Mouse (Mus musculus): ENCODE measurements around the gene Morc4. TPM values are rescaled to one million over a fixed set of nuclear protein-coding genes. Genes with fewer than 3 reads are reported as not detected.

Morc4 gene
- polyA plus RNA-seq, 1 experiment = 0.43 TPM

GRCm38 (mm10) chrX:139808085-139808484 is 63.4 kb downstream of the Morc4 start:
- Histone ChIP-seq H3K4me1 (ENCODE audit: control insufficient read depth, insufficient read depth, insufficient read length) (no peaks in the 10 kb centered on the region), H3K27ac (ENCODE audit: insufficient read depth, low read length) (no peak overlapping the region), H3K27me3 (ENCODE audit: control insufficient read depth, insufficient read depth, low read length) (no peaks in the 10 kb centered on the region), H3K4me3 (ENCODE audit: extremely low read depth, insufficient read depth, insufficient read length) (no peak overlapping the region), H3K36me3 (ENCODE audit: control insufficient read depth, insufficient read depth, low read length) (no peaks in the 10 kb centered on the region)
- TF ChIP-seq POLR2A (IDR thresholded peaks at IDR 0.05; ENCODE audit: low read depth, low read length) (no peak), CTCF (IDR thresholded peaks at IDR 0.05; ENCODE audit: extremely low read depth, insufficient read depth, insufficient read length, insufficient replicate concordance) (no peak)
- 77% methylated on average over 4 of the region's 4 CpGs for WGBS
- DNase-seq (ENCODE audit: low read depth in 1 of 2, low spot score in 2 of 2) = no peak

- Histone ChIP-seq H3K27me3 (ENCODE audit: control insufficient read depth, insufficient read depth, low read length) (no peaks in the 10 kb centered on the region), H3K4me3 (ENCODE audit: extremely low read depth, insufficient read depth, insufficient read length) (no peak overlapping the region), H3K4me1 (ENCODE audit: control insufficient read depth, insufficient read depth, insufficient read length) (no peaks in the 10 kb centered on the region), H3K36me3 (ENCODE audit: control insufficient read depth, insufficient read depth, low read length) (no peaks in the 10 kb centered on the region), H3K27ac (ENCODE audit: insufficient read depth, low read length) (no peak overlapping the region)
- no peak for TF ChIP-seq CTCF (IDR thresholded peaks at IDR 0.05; ENCODE audit: extremely low read depth, insufficient read depth, insufficient read length, insufficient replicate concordance)
- TF ChIP-seq POLR2A (IDR thresholded peaks at IDR 0.05; ENCODE audit: low read depth, low read length) = no peak
- 61% methylated on average over 2 of the region's 2 CpGs for WGBS
- no peak for DNase-seq (ENCODE audit: low read depth in 1 of 2, low spot score in 2 of 2)
Measured at GRCm38 (mm10) chrX:139807391-139807790, 64.1 kb downstream of the Morc4 start.

GRCm38 (mm10) chrX:139805918-139806317 is 65.6 kb downstream of the Morc4 start:
- no peak overlapping the region for H3K27ac ChIP-seq (ENCODE audit: insufficient read depth, low read length)
- 91% methylated on average over 4 of the region's 4 CpGs for WGBS
- no peaks in the 10 kb centered on the region for H3K4me1 ChIP-seq (ENCODE audit: control insufficient read depth, insufficient read depth, insufficient read length)
- no peak for TF ChIP-seq POLR2A (IDR thresholded peaks at IDR 0.05; ENCODE audit: low read depth, low read length)
- TF ChIP-seq CTCF (IDR thresholded peaks at IDR 0.05; ENCODE audit: extremely low read depth, insufficient read depth, insufficient read length, insufficient replicate concordance) = no peak
- no peak overlapping the region for H3K4me3 ChIP-seq (ENCODE audit: extremely low read depth, insufficient read depth, insufficient read length)
- DNase-seq (ENCODE audit: low read depth in 1 of 2, low spot score in 2 of 2) = no peak
- no peaks in the 10 kb centered on the region for H3K36me3 ChIP-seq (ENCODE audit: control insufficient read depth, insufficient read depth, low read length)
- no peaks in the 10 kb centered on the region for H3K27me3 ChIP-seq (ENCODE audit: control insufficient read depth, insufficient read depth, low read length)

- 57% methylated on average over 2 of the region's 2 CpGs for WGBS
Measured at GRCm38 (mm10) chrX:139803028-139803427, 68.4 kb downstream of the Morc4 start.

GRCm38 (mm10) chrX:139800406-139800878 is 71.0 kb downstream of the Morc4 start, which contains the start of gene Cldn2:
Cldn2 (plus strand) TSS chrX:139800828.
- no peak for DNase-seq (ENCODE audit: low read depth in 1 of 2, low spot score in 2 of 2)
- H3K4me3 ChIP-seq (ENCODE audit: extremely low read depth, insufficient read depth, insufficient read length) = no peak within 1 kb of the TSS
- no peaks in the 10 kb centered on the region for H3K27me3 ChIP-seq (ENCODE audit: control insufficient read depth, insufficient read depth, low read length)
- no peak within 1 kb of the TSS for H3K27ac ChIP-seq (ENCODE audit: insufficient read depth, low read length)
- TF ChIP-seq CTCF (IDR thresholded peaks at IDR 0.05; ENCODE audit: extremely low read depth, insufficient read depth, insufficient read length, insufficient replicate concordance) (no peak), POLR2A (IDR thresholded peaks at IDR 0.05; ENCODE audit: low read depth, low read length) (no peak)
- no peaks in the 10 kb centered on the region for H3K4me1 ChIP-seq (ENCODE audit: control insufficient read depth, insufficient read depth, insufficient read length)
- WGBS = 79% methylated on average over 8 of the region's 8 CpGs
- H3K36me3 ChIP-seq (ENCODE audit: control insufficient read depth, insufficient read depth, low read length) = no peaks in the 10 kb centered on the region

More at GRCm38 (mm10) chrX:139803028-139803427, 68.4 kb downstream of the Morc4 start:
- H3K27me3 ChIP-seq (ENCODE audit: control insufficient read depth, insufficient read depth, low read length) = no peaks in the 10 kb centered on the region
- no peak overlapping the region for H3K4me3 ChIP-seq (ENCODE audit: extremely low read depth, insufficient read depth, insufficient read length)
- TF ChIP-seq CTCF (IDR thresholded peaks at IDR 0.05; ENCODE audit: extremely low read depth, insufficient read depth, insufficient read length, insufficient replicate concordance) = no peak
- TF ChIP-seq POLR2A (IDR thresholded peaks at IDR 0.05; ENCODE audit: low read depth, low read length) = no peak
- no peak for DNase-seq (ENCODE audit: low read depth in 1 of 2, low spot score in 2 of 2)
- no peaks in the 10 kb centered on the region for H3K4me1 ChIP-seq (ENCODE audit: control insufficient read depth, insufficient read depth, insufficient read length)
- H3K36me3 ChIP-seq (ENCODE audit: control insufficient read depth, insufficient read depth, low read length) = no peaks in the 10 kb centered on the region
- H3K27ac ChIP-seq (ENCODE audit: insufficient read depth, low read length) = no peak overlapping the region

GRCm38 (mm10) chrX:139799953-139800352 is 71.5 kb downstream of the Morc4 start:
- no peaks in the 10 kb centered on the region for H3K4me1 ChIP-seq (ENCODE audit: control insufficient read depth, insufficient read depth, insufficient read length)
- no peak overlapping the region for H3K4me3 ChIP-seq (ENCODE audit: extremely low read depth, insufficient read depth, insufficient read length)
- H3K27ac ChIP-seq (ENCODE audit: insufficient read depth, low read length) = no peak overlapping the region
- WGBS = 87% methylated on average over 3 of the region's 3 CpGs
- no peak for DNase-seq (ENCODE audit: low read depth in 1 of 2, low spot score in 2 of 2)
- H3K27me3 ChIP-seq (ENCODE audit: control insufficient read depth, insufficient read depth, low read length) = no peaks in the 10 kb centered on the region
- no peak for TF ChIP-seq CTCF (IDR thresholded peaks at IDR 0.05; ENCODE audit: extremely low read depth, insufficient read depth, insufficient read length, insufficient replicate concordance)
- no peak for TF ChIP-seq POLR2A (IDR thresholded peaks at IDR 0.05; ENCODE audit: low read depth, low read length)
- H3K36me3 ChIP-seq (ENCODE audit: control insufficient read depth, insufficient read depth, low read length) = no peaks in the 10 kb centered on the region

GRCm38 (mm10) chrX:139797875-139798274 is 73.6 kb downstream of the Morc4 start:
- DNase-seq (ENCODE audit: low read depth in 1 of 2, low spot score in 2 of 2) = no peak

More at GRCm38 (mm10) chrX:139797875-139798274, 73.6 kb downstream of the Morc4 start:
- 40% methylated on average over 9 of the region's 9 CpGs for whole genome bisulfite sequencing
- Histone ChIP-seq H3K4me1 (ENCODE audit: control insufficient read depth, insufficient read depth, insufficient read length) (no peaks in the 10 kb centered on the region), H3K36me3 (ENCODE audit: control insufficient read depth, insufficient read depth, low read length) (no peaks in the 10 kb centered on the region), H3K4me3 (ENCODE audit: extremely low read depth, insufficient read depth, insufficient read length) (no peak overlapping the region), H3K27me3 (ENCODE audit: control insufficient read depth, insufficient read depth, low read length) (no peaks in the 10 kb centered on the region), H3K27ac (ENCODE audit: insufficient read depth, low read length) (no peak overlapping the region)
- TF ChIP-seq CTCF (IDR thresholded peaks at IDR 0.05; ENCODE audit: extremely low read depth, insufficient read depth, insufficient read length, insufficient replicate concordance) = no peak
- TF ChIP-seq POLR2A (IDR thresholded peaks at IDR 0.05; ENCODE audit: low read depth, low read length) = no peak

All from spleen, adult 2 months (tissue).